Mouse (Mus musculus) adrenal gland, postnatal 25 days (tissue): ENCODE results near the gene Gm7579. TPM values are rescaled to one million over a fixed set of nuclear protein-coding genes. Genes with fewer than 3 reads are reported as not detected.
"Not testable (repeated sequence)": the region's sequence is repeated elsewhere in the genome, so short reads cannot be mapped to it uniquely, and the experiment has no call there.

Source experiments
- DNase-seq: peaks from one replicate; pipeline ENCODE4 v3.0.0; 2021; ENCODE audit warnings: mixed read lengths
- long read RNA-seq: library from polyadenylated mRNA; stranded (forward); transcript quantifications from one replicate; pipeline ENCODE4 v2.0.0, GENCODE M21; 2021
- total RNA-seq: library from RNA; stranded (reverse); gene quantifications from 2 replicates; pipeline ENCODE4 v1.2.3, GENCODE M21; 2021

The Gm7579 gene
- total RNA-seq = not detected in 2 replicates
- long read RNA-seq = 0 reads

- no peak for DNase-seq
Measured at GRCm38 (mm10) chr7:142211559-142211958, at the start of gene Gm7579. Gm7579 (plus strand) TSS chr7:142211859.

GRCm38 (mm10) chr7:142165639-142166038, 46.0 kb upstream of the Gm7579 start, which contains the start of gene Gm4553:
Gm4553 (minus strand) TSS chr7:142165739.
- DNase-seq = not testable (repeated sequence)

- no peak for DNase-seq
Measured at GRCm38 (mm10) chr7:142169836-142170235, 41.8 kb upstream of the Gm7579 start.

- not testable (repeated sequence) for DNase-seq
Measured at GRCm38 (mm10) chr7:142175905-142176304, 35.8 kb upstream of the Gm7579 start, which contains the start of gene Krtap5-2. Krtap5-2 (minus strand) TSS chr7:142176005.

GRCm38 (mm10) chr7:142178685-142179084, 33.0 kb upstream of the Gm7579 start:
- DNase-seq = no peak

- no peak for DNase-seq
Measured at GRCm38 (mm10) chr7:142181021-142181420, 30.6 kb upstream of the Gm7579 start.

GRCm38 (mm10) chr7:142188156-142188555, 23.5 kb upstream of the Gm7579 start:
- DNase-seq = no peak

GRCm38 (mm10) chr7:142190289-142190688, 21.4 kb upstream of the Gm7579 start, which contains the start of gene Gm10153:
Gm10153 (minus strand) TSS chr7:142190389.
- DNase-seq = no peak

- no peak for DNase-seq
Measured at GRCm38 (mm10) chr7:142198748-142199147, 12.9 kb upstream of the Gm7579 start.

- no peak for DNase-seq
Measured at GRCm38 (mm10) chr7:142201064-142201463, 10.6 kb upstream of the Gm7579 start, which contains the start of gene Krtap5-3. Krtap5-3 (plus strand) TSS chr7:142201364.

- no peak for DNase-seq
Measured at GRCm38 (mm10) chr7:142205488-142205887, 6.2 kb upstream of the Gm7579 start.

- not testable (repeated sequence) for DNase-seq
Measured at GRCm38 (mm10) chr7:142206891-142207290, 4.8 kb upstream of the Gm7579 start.

GRCm38 (mm10) chr7:142212136-142212535, 477 bp downstream of the Gm7579 start:
- not testable (repeated sequence) for DNase-seq

- DNase-seq = no peak
Measured at GRCm38 (mm10) chr7:142224518-142224917, 12.9 kb downstream of the Gm7579 start.

GRCm38 (mm10) chr7:142229871-142230270, 18.2 kb downstream of the Gm7579 start, which contains the start of gene Krtap5-5:
Krtap5-5 (minus strand) TSS chr7:142229971.
- not testable (repeated sequence) for DNase-seq

GRCm38 (mm10) chr7:142231540-142231939, 19.9 kb downstream of the Gm7579 start:
- no peak for DNase-seq

- no peak for DNase-seq
Measured at GRCm38 (mm10) chr7:142240978-142241377, 29.3 kb downstream of the Gm7579 start, which contains the start of gene Gm40460. Gm40460 (minus strand) TSS chr7:142241078.

GRCm38 (mm10) chr7:142249824-142250223, 38.2 kb downstream of the Gm7579 start:
- peak; percentile 12 for DNase-seq

- peak; percentile 42 for DNase-seq
Measured at GRCm38 (mm10) chr7:142255517-142255916, 43.9 kb downstream of the Gm7579 start.

GRCm38 (mm10) chr7:142258254-142258653, 46.6 kb downstream of the Gm7579 start, which contains the start of gene Gm2431:
Gm2431 (minus strand) TSS chr7:142258354.
- not testable (repeated sequence) for DNase-seq
